In the genomic region with DNA sequence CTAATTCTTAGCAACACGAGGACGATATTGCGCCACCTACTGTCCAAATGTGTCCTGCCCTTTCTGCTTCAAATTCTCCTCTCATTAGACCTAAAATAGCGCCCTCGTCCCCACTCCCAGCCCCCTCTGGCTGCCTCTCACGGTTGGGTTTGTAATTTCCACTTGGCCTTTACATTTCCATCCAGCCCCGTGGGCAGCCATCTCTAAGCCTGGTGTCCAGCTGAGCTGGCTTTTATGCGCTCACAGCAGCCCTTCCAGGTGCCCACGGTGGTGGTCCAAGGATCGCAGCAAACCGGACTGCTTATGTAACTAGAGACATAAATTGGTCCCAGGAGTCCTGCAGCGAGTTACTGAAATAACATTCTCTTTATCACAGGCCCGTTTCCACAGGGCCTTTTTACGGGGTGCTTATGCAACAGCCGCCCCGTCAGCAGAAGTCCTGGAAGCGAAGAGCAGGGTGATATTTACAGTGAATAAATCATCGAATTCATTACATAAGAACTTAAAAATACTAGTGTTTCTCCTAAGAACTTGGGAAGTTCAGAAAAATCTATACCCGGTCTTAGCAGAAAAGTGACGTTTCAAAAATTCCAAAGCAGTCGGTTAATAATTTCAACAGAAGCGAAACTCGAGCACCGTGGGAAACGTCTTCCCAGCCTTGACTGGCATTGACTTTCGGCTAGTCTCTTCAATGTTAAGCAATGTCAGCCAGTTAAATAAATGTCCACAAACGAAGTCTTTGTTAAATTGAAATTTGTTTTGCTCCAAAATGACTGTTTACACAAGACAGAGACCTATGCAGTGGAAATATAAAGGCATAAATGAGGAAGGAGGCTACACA, we compare ENCODE assay signal across 9 mouse cellular contexts. TPM values are rescaled to one million over a fixed set of nuclear protein-coding genes. Genes with fewer than 3 reads are reported as not detected.
DNase-seq lines count a peak whose midpoint lies in the region; ATAC-seq and TF ChIP-seq lines count a peak whose summit lies in the region.
"Had no signal": no experiment of that assay in that cellular context is flagged by ENCODE, and none has a peak within 500 bp of the region (broad histone marks: within the 10 kb centered on the region; RNA-seq: fewer than 3 reads in every experiment).

No protein-coding gene starts in this region.

- intact Hi-C loops in left cerebral cortex, postnatal 14 days (cut with DNase I), result loop anchor here (5.0 kb wide), 3 partner anchors 60 to 215 kb away; partner anchors contain the start of gene Yeats4

- H3K9me3 ChIP-seq in hindbrain, embryonic 11.5 days (ENCODE audit: control insufficient read depth, low read length), result no peaks in the 10 kb centered on the region
- no peaks in the 10 kb centered on the region; the same call in 1 of the 2 replicates for H3K9me3 ChIP-seq in hindbrain, embryonic 16.5 days (ENCODE audit: control insufficient read depth, low read length)
- 0 out of 2 replicates have a peak, but pooled peaks cover 2% of the 10 kb centered on the region for H3K9me3 ChIP-seq in G1E (replicated peaks)
- no peaks in the 10 kb centered on the region for H3K9me3 ChIP-seq in heart, embryonic 12.5 days (replicated peaks)

- peak; percentile 58; the same call in 1 of the 2 replicates for TF ChIP-seq CTCF in G1E (IDR thresholded peaks at IDR 0.05; ENCODE audit: low read depth, low read length)

- no peak for ATAC-seq in hindbrain, embryonic 11.5 days (ENCODE audit: low FRiP score)
- no peak for ATAC-seq in hindbrain, embryonic 16.5 days
- no peak for ATAC-seq in G1E (ENCODE audit: extremely low read depth, insufficient number of reproducible peaks, low FRiP score, poor library complexity, severe bottlenecking)
- ATAC-seq in heart, embryonic 12.5 days (ENCODE audit: insufficient number of reproducible peaks, low FRiP score), result no peak
- no peak for ATAC-seq in inflammation-experienced regulatory T-cells, adult 6 months

- no peak overlapping the region for H3K9ac ChIP-seq in hindbrain, embryonic 11.5 days (ENCODE audit: low read depth, low read length)
- H3K9ac ChIP-seq in hindbrain, embryonic 16.5 days (ENCODE audit: low read depth, low read length), result no peak overlapping the region
- no peak overlapping the region for H3K9ac ChIP-seq in heart, embryonic 12.5 days

- no peaks in the 10 kb centered on the region for H3K36me3 ChIP-seq in hindbrain, embryonic 11.5 days (ENCODE audit: control insufficient read depth, insufficient read depth, low read length)
- no peaks in the 10 kb centered on the region for H3K36me3 ChIP-seq in hindbrain, embryonic 16.5 days (ENCODE audit: control insufficient read depth, insufficient read depth, low read length)
- no peaks in the 10 kb centered on the region for H3K36me3 ChIP-seq in G1E (replicated peaks)
- H3K36me3 ChIP-seq in heart, embryonic 12.5 days, result no peaks in the 10 kb centered on the region

- H3K27ac ChIP-seq in hindbrain, embryonic 11.5 days (ENCODE audit: low read depth, low read length), result no peak overlapping the region
- no peak overlapping the region for H3K27ac ChIP-seq in hindbrain, embryonic 16.5 days (ENCODE audit: low read depth, low read length)
- no peak overlapping the region for H3K27ac ChIP-seq in heart, embryonic 12.5 days (ENCODE audit: poor library complexity, severe bottlenecking)

- H3K4me1 ChIP-seq in hindbrain, embryonic 11.5 days (replicated peaks; ENCODE audit: control insufficient read depth, insufficient read depth, low read length), result no peaks in the 10 kb centered on the region; the same call in 1 of the 2 replicates
- peaks cover 4% of the 10 kb centered on the region for H3K4me1 ChIP-seq in hindbrain, embryonic 16.5 days (ENCODE audit: control insufficient read depth, insufficient read depth, low read depth, low read length)
- peaks cover 16% of the 10 kb centered on the region for H3K4me1 ChIP-seq in G1E (ENCODE audit: insufficient read depth, low read depth, low read length)
- peaks cover 2% of the 10 kb centered on the region; the same call in 1 of the 2 replicates for H3K4me1 ChIP-seq in heart, embryonic 12.5 days (replicated peaks)

- no peaks in the 10 kb centered on the region for H3K27me3 ChIP-seq in hindbrain, embryonic 11.5 days (ENCODE audit: control insufficient read depth, insufficient read depth, low read length)
- H3K27me3 ChIP-seq in hindbrain, embryonic 16.5 days (replicated peaks; ENCODE audit: control insufficient read depth, insufficient read depth, low read length), result no peaks in the 10 kb centered on the region; the same call in none of the 2 replicates
- 0 out of 2 replicates have a peak, but pooled peaks cover 5% of the 10 kb centered on the region for H3K27me3 ChIP-seq in G1E (ENCODE audit: insufficient read depth, low read length)
- H3K27me3 ChIP-seq in heart, embryonic 12.5 days (replicated peaks), result peaks cover 7% of the 10 kb centered on the region; the same call in 1 of the 2 replicates

- peak; percentile 74 for DNase-seq in hindbrain, embryonic 11.5 days (ENCODE audit: low spot score)
- DNase-seq in G1E (ENCODE audit: low spot score), result peak; percentile 31
- DNase-seq in cerebellum, adult 9-10 months, result peak; percentile 57
- peak; percentile 27 to 37 for DNase-seq in left cerebral cortex, postnatal 14 days (ENCODE audit: low spot score in 2 of 2)
- peak; percentile 88 for DNase-seq in naive thymus-derived CD4-positive, alpha-beta T cell, adult 2 months (ENCODE audit: low read depth)

- no peak overlapping the region for H3K4me3 ChIP-seq in hindbrain, embryonic 11.5 days (ENCODE audit: low read depth, low read length)
- no peak overlapping the region for H3K4me3 ChIP-seq in hindbrain, embryonic 16.5 days (ENCODE audit: low read length)
- no peak overlapping the region for H3K4me3 ChIP-seq in G1E (ENCODE audit: low read depth, low read length)
- no peak overlapping the region for H3K4me3 ChIP-seq in heart, embryonic 12.5 days
- H3K4me3 ChIP-seq: erythroblast, embryonic 14.5 days had no signal

- H3K4me2 ChIP-seq in hindbrain, embryonic 11.5 days (replicated peaks; ENCODE audit: low read depth, low read length), result no peak overlapping the region
- no peak overlapping the region for H3K4me2 ChIP-seq in hindbrain, embryonic 16.5 days (ENCODE audit: low read length)
- 0 out of 2 replicates have a peak overlapping the region, but pooled peaks have one; percentile 35 for H3K4me2 ChIP-seq in heart, embryonic 12.5 days

- 49% methylated on average over 27 of the region's 27 CpGs for WGBS in hindbrain, embryonic 11.5 days
- WGBS in hindbrain, embryonic 16.5 days, result 48% methylated on average over 27 of the region's 27 CpGs
- 48% methylated on average over 27 of the region's 27 CpGs for WGBS in heart, embryonic 12.5 days

RNA-seq across cellular contexts. Expression of gene Cpsf6, which starts 57.3 kb away (rescaled TPM):
- polyA plus RNA-seq in hindbrain, embryonic 11.5 days (2014; fragmentation: Nextera tagmentation; extraction: Ambion mirVana), result 230 and 231 TPM in 2 replicates
- polyA plus RNA-seq in hindbrain, embryonic 16.5 days (2015; fragmentation: Nextera tagmentation; extraction: Ambion mirVana), result 111 and 128 TPM in 2 replicates
- total RNA-seq in G1E (2014; fragmentation: Nextera tagmentation) (232 and 244 TPM in 2 replicates), G1E (2017) (142 and 177 TPM in 2 replicates)
- polyA plus RNA-seq in G1E (2012), result 285 and 393 TPM in 2 replicates
- polyA plus RNA-seq in heart, embryonic 12.5 days (2016; fragmentation: Nextera tagmentation; extraction: Ambion mirVana), result 120 TPM in 2 replicates
- 100 to 1,000 TPM; 102 TPM for total RNA-seq in left cerebral cortex, postnatal 14 days (2021)
- 100 to 1,000 TPM; 103 to 132 (median 120) TPM for polyA plus RNA-seq in inflammation-experienced regulatory T-cells, adult 6 months (2017; shearing (Covaris generic))

Comparison
In these comparisons a context has a peak if more than half of its experiments do, and no peak if none do; other contexts are left out.
1. DNase-seq: peak in every context shown above with its lines; median percentile 88 in naive thymus-derived CD4-positive, alpha-beta T cell, adult 2 months; 74 in hindbrain, embryonic 11.5 days; 57 in cerebellum, adult 9-10 months; 32 in left cerebral cortex, postnatal 14 days; 31 in G1E.